Mouse (Mus musculus) liver, embryonic 15.5 days (tissue): Measurements from ENCODE around the gene Ackr3. TPM values are rescaled to one million over a fixed set of nuclear protein-coding genes. Genes with fewer than 3 reads are reported as not detected.

ENCODE experiments used
- ATAC-seq: fragments of 200-750 bp; cut with Nextera tagmentation; 2 replicates; pipeline ENCODE4 v1.8.0; 2017; ENCODE audit warnings: moderate number of reproducible peaks, mild to moderate bottlenecking, moderate library complexity; ENCODE audit not compliant: insufficient read depth
- H3K27ac ChIP-seq: fragments of 300-500 bp; sonication (generic); replicated peaks from 2 replicates; pipeline ENCODE4 v1.5.1; 2015; ENCODE audit warnings: mild to moderate bottlenecking, inconsistent platforms
- H3K27me3 ChIP-seq: fragments of 300-500 bp; sonication (generic); 2 replicates; pipeline ENCODE4 v1.6.1; 2015; ENCODE audit warnings: mild to moderate bottlenecking, inconsistent platforms
- H3K36me3 ChIP-seq: fragments of 300-500 bp; sonication (generic); replicated peaks from 2 replicates; pipeline ENCODE4 v1.6.1; 2015; ENCODE audit warnings: moderate library complexity, mild to moderate bottlenecking, inconsistent platforms
- H3K4me1 ChIP-seq: fragments of 300-500 bp; sonication (generic); replicated peaks from 2 replicates; pipeline ENCODE4 v1.6.1; 2015; ENCODE audit warnings: inconsistent platforms
- H3K4me2 ChIP-seq: fragments of 300-500 bp; sonication (generic); 2 replicates; pipeline ENCODE4 v1.6.1; 2015; ENCODE audit warnings: moderate library complexity, mild to moderate bottlenecking, inconsistent platforms
- H3K4me3 ChIP-seq: fragments of 300-500 bp; sonication (generic); replicated peaks from 2 replicates; pipeline ENCODE4 v1.5.1; 2015; ENCODE audit warnings: mild to moderate bottlenecking, inconsistent platforms
- H3K9ac ChIP-seq: fragments of 300-500 bp; sonication (generic); 2 replicates; pipeline ENCODE4 v1.6.1; 2015; ENCODE audit warnings: moderate library complexity, mild to moderate bottlenecking, inconsistent platforms
- H3K9me3 ChIP-seq: fragments of 300-500 bp; sonication (generic); replicated peaks from 2 replicates; pipeline ENCODE4 v1.6.1; 2016; ENCODE audit warnings: inconsistent platforms
- WGBS: fragments of 180-500 bp; shearing (Covaris S2); methylation state at CpG from one replicate; pipeline ENCODE4 v1.1.7; 2015; ENCODE audit warnings: mixed read lengths; ENCODE audit not compliant: insufficient replicate concordance; 5-methylcytosine and 5-hydroxymethylcytosine counted together
- polyA plus RNA-seq: library from polyadenylated mRNA; unstranded; fragments of >200 nt; fragmentation: Nextera tagmentation; extraction: Ambion mirVana; gene quantifications from 2 replicates; pipeline ENCODE4 v1.2.1, GENCODE M21; 2015

Ackr3 gene
- polyA plus RNA-seq, 1 experiment from 2014 or later, result 1.5 TPM

DNA sequence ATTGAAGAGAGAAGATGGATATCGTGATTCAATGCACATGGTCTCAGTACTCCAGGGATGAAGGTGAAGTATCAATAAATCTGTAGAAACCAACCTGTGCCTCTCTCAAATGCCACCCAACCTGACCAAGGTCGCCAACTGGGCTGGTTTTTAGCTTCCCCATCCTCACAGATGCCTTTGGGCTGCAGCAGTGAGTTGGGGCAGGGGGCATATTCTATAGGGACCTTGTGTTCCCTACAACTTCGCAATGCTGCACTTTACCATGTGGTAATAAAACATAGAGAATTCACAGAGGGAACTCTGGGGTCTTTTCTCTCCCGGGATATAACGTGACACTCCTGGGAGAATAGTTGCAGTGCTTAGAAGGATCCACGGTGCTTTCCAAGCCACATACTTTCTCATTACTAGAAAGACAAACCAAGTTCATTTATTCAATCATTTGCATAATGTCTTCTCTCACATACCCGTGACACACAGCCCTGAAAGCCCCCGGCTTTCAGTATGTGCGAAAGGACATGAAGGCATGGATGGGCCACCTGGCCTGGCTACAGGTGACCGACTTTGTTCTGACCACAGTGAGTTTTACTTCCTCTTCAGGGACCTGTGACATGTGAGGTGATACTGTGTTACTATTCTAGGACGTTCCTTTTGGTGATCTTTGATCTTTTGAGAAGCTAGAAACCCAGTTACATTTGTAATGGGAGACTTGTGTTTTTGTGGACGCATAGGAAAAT is 22.6 kb upstream of the Ackr3 start:
- 62% methylated on average over 12 of the region's 12 CpGs for WGBS

DNA sequence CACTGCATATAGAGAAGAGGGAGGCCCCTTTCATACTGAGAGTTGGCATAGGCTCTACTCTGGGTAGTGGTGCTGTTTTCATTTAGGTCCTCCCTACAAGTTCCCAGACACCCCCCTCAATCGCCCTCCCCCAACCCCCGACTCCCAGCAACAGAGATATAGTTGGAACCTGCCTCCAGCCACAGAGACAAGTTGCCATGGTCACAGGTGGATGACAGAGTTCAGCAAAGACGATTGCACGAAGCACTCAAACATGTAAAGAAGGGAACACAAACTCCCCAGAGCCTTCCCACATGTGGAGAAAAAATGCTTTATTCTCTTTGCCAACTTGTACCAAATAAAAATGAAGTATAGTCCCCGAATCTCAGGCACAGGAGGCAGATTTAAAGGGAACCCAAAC is 21.3 kb upstream of the Ackr3 start:
- ATAC-seq, result no peak
- Histone ChIP-seq H3K27ac (no peak overlapping the region), H3K4me2 (no peak overlapping the region), H3K9me3 (no peaks in the 10 kb centered on the region), H3K4me3 (no peak overlapping the region), H3K36me3 (no peaks in the 10 kb centered on the region), H3K9ac (no peak overlapping the region), H3K4me1 (no peaks in the 10 kb centered on the region), H3K27me3 (no peaks in the 10 kb centered on the region)
- WGBS, result 41% methylated on average over 5 of the region's 5 CpGs

More for the DNA sequence above, 22.6 kb upstream of the Ackr3 start:
- ATAC-seq, result no peak
- Histone ChIP-seq H3K4me3 (no peak overlapping the region), H3K27ac (no peak overlapping the region), H3K27me3 (no peaks in the 10 kb centered on the region), H3K4me2 (no peak overlapping the region), H3K36me3 (no peaks in the 10 kb centered on the region), H3K9me3 (no peaks in the 10 kb centered on the region), H3K4me1 (no peaks in the 10 kb centered on the region), H3K9ac (no peak overlapping the region)

DNA sequence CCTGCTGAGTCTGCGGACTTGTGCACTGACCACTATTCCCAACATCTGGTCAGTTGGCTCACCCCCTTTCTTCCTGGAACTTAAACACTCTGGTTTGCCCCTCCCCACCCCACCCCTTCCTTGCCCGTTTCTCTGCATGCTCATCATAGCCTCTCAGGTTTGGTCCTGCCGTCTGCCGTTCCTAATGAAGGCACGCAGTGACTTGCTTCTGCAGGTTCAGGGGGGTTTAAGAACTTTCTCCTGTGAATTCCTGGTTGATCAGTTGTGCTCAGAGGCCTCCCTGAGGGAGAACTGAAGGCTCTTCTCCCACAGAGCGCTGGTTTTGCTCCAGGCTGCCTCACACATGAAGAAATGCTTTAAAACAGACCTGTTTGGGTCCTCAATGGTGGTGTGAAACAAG is 20.2 kb upstream of the Ackr3 start:
- Histone ChIP-seq H3K36me3 (no peaks in the 10 kb centered on the region), H3K4me1 (no peaks in the 10 kb centered on the region), H3K27ac (no peak overlapping the region), H3K9ac (no peak overlapping the region), H3K27me3 (no peaks in the 10 kb centered on the region), H3K9me3 (no peaks in the 10 kb centered on the region), H3K4me2 (no peak overlapping the region), H3K4me3 (no peak overlapping the region)
- WGBS, result 57% methylated on average over 6 of the region's 6 CpGs
- no peak for ATAC-seq

DNA sequence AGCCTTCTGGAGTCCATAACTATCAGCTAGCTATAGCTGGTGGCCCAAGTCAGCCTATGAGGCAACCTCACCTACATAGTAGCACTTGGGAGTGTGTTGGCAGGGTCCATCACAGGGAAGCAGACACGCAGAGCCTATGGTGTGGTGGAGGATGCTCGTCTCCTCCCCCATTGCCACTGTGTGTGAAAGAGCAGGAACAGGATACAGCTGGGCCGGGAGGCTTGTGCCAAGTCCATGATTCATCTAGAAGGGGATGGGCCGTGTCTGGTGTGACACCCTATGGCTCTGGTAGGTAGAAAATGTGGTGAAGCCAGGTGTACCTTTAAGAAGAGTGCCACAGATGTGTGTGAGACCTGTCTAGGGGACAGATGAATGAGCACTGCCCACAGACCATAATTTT is 17.6 kb upstream of the Ackr3 start:
- no peaks in the 10 kb centered on the region for H3K4me1 ChIP-seq
- no peaks in the 10 kb centered on the region for H3K27me3 ChIP-seq
- H3K4me2 ChIP-seq, result no peak overlapping the region
- H3K4me3 ChIP-seq, result no peak overlapping the region
- no peaks in the 10 kb centered on the region for H3K36me3 ChIP-seq
- 39% methylated on average over 4 of the region's 4 CpGs for whole genome bisulfite sequencing
- ATAC-seq, result no peak
- no peaks in the 10 kb centered on the region for H3K9me3 ChIP-seq
- H3K27ac ChIP-seq, result no peak overlapping the region
- no peak overlapping the region for H3K9ac ChIP-seq

DNA sequence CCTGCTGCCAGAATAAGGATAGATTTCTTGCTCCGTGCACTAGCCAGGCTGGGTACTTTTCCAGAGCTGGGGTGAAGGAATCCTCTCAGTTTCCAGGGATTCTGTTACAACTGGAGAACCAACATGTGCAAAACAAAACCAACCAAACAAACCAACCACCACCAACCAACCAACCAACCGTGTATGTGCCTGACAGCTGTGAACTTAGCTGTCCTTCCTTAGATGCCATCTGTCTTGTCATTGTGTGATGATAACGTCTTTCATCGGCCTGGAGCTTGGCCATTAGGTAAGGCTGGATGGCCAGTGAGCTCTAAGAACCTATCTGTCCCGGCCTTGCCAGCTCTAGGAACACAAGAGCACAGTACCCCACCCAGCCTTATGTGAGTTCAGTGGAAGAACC is 16.9 kb upstream of the Ackr3 start:
- Histone ChIP-seq H3K36me3 (no peaks in the 10 kb centered on the region), H3K4me1 (no peaks in the 10 kb centered on the region), H3K9me3 (no peaks in the 10 kb centered on the region), H3K4me3 (no peak overlapping the region), H3K27ac (no peak overlapping the region), H3K9ac (no peak overlapping the region), H3K4me2 (no peak overlapping the region), H3K27me3 (no peaks in the 10 kb centered on the region)
- 69% methylated on average over 5 of the region's 5 CpGs for WGBS
- ATAC-seq, result no peak

DNA sequence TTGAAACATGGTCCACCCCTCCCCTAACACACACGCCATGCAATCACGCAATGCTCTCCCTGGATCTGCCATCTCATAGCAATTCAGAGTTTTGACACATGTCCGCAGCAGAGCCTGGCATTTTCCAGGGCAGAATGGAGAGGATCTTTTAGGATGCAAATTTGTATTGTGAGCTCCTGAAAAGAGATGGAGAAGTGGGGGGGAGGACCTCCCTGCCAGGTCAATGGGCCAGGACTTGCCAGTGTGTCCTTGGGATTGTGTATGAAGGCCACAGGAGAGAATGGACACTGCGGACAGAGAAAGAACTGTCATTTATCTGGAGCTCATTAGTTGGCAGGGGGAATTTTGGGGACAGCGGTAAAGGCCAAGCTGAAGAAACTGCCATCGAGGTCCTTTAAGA is 14.7 kb upstream of the Ackr3 start:
- no peak for ATAC-seq
- Histone ChIP-seq H3K4me2 (no peak overlapping the region), H3K27ac (no peak overlapping the region), H3K9ac (no peak overlapping the region), H3K9me3 (no peaks in the 10 kb centered on the region), H3K27me3 (no peaks in the 10 kb centered on the region), H3K36me3 (no peaks in the 10 kb centered on the region), H3K4me3 (no peak overlapping the region), H3K4me1 (no peaks in the 10 kb centered on the region)
- 74% methylated on average over 6 of the region's 6 CpGs for WGBS

DNA sequence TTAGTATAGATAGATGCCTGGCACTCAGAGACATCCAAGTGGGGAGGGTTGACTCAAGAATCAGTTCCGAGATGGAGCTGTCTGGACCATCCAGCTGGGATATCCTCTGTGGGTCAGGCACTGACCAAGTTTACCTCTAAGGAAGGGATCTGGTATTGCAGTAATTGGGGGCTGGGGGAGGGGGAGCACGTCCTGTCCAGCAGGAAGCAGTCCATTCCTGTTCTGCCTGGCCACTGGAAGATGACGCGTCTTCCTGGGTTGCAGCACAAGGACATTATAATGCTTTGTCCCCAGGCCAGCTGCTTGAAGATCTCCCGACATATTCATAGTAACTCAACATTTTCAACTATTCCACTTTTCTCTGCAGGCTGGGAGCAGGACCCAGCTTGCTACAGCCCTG is 2.5 kb upstream of the Ackr3 start:
- no peak overlapping the region for H3K4me2 ChIP-seq
- ATAC-seq, result no peak
- 50% methylated on average over 5 of the region's 5 CpGs for WGBS
- no peaks in the 10 kb centered on the region for H3K9me3 ChIP-seq
- no peak overlapping the region for H3K9ac ChIP-seq
- H3K4me3 ChIP-seq, result no peak overlapping the region
- H3K36me3 ChIP-seq, result no peaks in the 10 kb centered on the region
- no peaks in the 10 kb centered on the region for H3K4me1 ChIP-seq
- peaks cover 62% of the 10 kb centered on the region for H3K27me3 ChIP-seq
- H3K27ac ChIP-seq, result no peak overlapping the region

DNA sequence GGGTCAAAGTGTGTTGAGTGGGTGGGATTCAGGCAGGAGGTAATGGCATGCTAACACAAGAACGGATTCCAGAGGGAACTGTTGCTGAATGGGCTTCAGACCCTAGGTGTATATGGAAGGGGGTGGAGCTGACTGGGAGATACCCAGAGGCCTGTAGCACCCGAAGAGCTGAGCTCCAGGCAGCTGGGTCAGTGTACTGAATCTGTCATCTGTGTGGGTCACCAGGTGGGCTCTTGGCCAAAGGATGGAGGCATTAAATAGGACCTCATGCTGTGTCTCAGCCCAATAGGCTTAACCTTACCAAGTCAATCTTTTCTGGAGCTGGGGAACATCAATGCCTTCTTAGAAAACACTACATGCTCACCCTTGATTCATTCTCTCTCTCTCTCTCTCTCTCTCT is 2.1 kb upstream of the Ackr3 start:
- Histone ChIP-seq H3K9me3 (no peaks in the 10 kb centered on the region), H3K27ac (no peak overlapping the region), H3K36me3 (no peaks in the 10 kb centered on the region), H3K4me2 (no peak overlapping the region), H3K9ac (no peak overlapping the region), H3K4me1 (no peaks in the 10 kb centered on the region), H3K27me3 (peaks cover 66% of the 10 kb centered on the region), H3K4me3 (no peak overlapping the region)
- no peak for ATAC-seq
- 39% methylated on average over 2 of the region's 2 CpGs for WGBS

DNA sequence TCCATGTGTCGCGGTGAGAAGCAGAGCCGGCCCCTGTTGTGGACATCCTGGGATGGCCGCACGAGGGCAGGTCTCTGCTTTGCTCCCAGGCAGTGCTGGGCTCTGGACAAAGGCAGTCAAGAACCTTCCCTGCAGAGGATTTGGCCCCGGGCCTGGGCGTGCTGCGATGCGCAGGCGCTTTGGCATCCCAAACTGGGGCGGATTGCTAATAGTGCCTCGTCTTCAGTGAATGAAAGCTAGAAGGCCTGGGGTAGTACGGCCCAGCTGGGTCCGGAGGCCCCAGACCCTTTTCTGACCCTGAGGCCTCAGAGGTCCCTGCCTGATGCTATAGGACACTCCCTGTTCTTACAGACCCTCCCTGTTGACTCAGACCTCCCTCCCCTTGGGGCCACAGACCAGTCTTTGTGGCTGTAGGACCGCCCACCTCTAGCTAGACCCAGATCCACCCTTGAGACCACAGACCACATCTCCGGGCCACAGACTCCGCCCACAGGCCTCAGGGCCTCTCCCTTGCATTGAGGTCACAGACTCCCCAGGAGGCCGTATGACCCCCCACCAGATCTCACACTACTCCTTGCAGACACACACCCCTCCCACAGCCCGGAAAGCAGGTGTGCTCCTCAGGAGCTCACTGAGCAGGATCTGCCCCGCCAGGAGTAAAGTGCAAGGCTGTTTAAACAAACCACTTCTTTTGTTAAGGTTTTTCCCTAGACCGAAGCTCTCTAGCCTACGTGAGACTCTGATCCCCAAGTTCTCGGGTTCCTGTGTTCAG is 1.4 kb upstream of the Ackr3 start:
- Histone ChIP-seq H3K4me3 (no peak overlapping the region), H3K4me1 (no peaks in the 10 kb centered on the region), H3K27me3 (peaks cover 74% of the 10 kb centered on the region), H3K36me3 (no peaks in the 10 kb centered on the region), H3K27ac (no peak overlapping the region), H3K4me2 (no peak overlapping the region), H3K9ac (no peak overlapping the region), H3K9me3 (no peaks in the 10 kb centered on the region)
- 13% methylated on average over 23 of the region's 23 CpGs for WGBS
- ATAC-seq, result no peak

DNA sequence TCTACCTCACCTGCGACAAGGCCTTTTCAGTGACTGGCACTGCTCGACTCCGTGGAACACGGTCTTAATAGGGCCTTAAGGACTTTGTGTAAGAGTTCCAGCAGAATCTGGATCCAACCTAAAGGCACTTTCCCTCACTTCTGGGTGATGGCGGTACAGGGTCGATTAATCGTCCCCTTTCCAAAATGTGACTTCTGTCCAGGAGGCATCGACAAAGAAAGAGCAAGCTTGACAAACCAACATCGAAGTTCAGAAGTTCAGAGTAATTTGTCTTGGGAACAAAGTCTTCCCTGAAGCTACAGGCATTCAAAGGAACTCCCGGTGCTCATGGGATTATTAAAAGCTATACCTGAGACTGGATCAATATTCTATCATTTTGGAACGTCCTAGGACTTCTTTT is 439 bp upstream of the Ackr3 start:
- ATAC-seq, result no peak
- no peak overlapping the region for H3K4me3 ChIP-seq
- no peaks in the 10 kb centered on the region for H3K36me3 ChIP-seq
- H3K27me3 ChIP-seq, result peaks cover 74% of the 10 kb centered on the region
- no peak overlapping the region for H3K27ac ChIP-seq
- no peaks in the 10 kb centered on the region for H3K9me3 ChIP-seq
- no peak overlapping the region for H3K4me2 ChIP-seq
- H3K4me1 ChIP-seq, result no peaks in the 10 kb centered on the region
- H3K9ac ChIP-seq, result no peak overlapping the region
- 11% methylated on average over 11 of the region's 11 CpGs for WGBS

DNA sequence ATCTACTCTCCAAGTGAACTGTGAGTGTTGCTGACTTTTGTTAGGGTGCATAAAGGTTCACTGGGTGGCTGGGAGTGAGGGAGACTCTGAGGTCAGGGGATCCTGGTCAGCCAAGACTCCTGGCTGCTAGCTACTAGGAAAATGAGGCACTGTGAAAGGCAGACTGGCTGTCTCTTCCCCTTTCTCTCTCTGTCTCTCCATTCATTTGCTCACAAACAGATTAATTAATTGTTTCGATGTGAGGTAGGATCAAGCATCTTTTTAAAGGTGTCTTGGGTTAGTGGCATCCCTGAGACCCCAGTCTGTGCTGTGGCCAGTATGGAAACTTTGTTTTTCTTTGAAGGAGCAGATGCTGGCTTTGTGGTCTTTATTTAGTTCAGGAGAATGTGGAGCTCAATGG is 1.0 kb downstream of the Ackr3 start:
- 43% methylated on average over 1 of the region's 1 CpGs for WGBS
- ATAC-seq, result no peak

More for the DNA sequence above, 1.0 kb downstream of the Ackr3 start:
- Histone ChIP-seq H3K27ac (no peak overlapping the region), H3K9ac (no peak overlapping the region), H3K4me2 (no peak overlapping the region; the same call in 1 of the 2 replicates), H3K9me3 (no peaks in the 10 kb centered on the region), H3K27me3 (peaks cover 74% of the 10 kb centered on the region), H3K4me3 (0 out of 2 replicates have a peak overlapping the region, but pooled peaks have one; percentile 10), H3K36me3 (no peaks in the 10 kb centered on the region), H3K4me1 (no peaks in the 10 kb centered on the region)
